Mouse (Mus musculus) testis, adult 2 months (tissue): ENCODE data around the gene Efna3.

Source experiments
- CTCF ChIP-seq: fragments of 200-500 bp; IDR thresholded peaks from 2 replicates; pipeline ENCODE4 v1.5.1; 2012; ENCODE audit warnings: low read depth, mild to moderate bottlenecking, inconsistent platforms, low read length, moderate library complexity; ENCODE audit not compliant: control insufficient read depth, insufficient read depth, insufficient replicate concordance
- POLR2A ChIP-seq: fragments of 200-500 bp; IDR thresholded peaks from 2 replicates; pipeline ENCODE4 v1.6.1; 2012; ENCODE audit warnings: low read depth, mild to moderate bottlenecking, inconsistent platforms, low read length, moderate library complexity; ENCODE audit not compliant: control insufficient read depth

DNA sequence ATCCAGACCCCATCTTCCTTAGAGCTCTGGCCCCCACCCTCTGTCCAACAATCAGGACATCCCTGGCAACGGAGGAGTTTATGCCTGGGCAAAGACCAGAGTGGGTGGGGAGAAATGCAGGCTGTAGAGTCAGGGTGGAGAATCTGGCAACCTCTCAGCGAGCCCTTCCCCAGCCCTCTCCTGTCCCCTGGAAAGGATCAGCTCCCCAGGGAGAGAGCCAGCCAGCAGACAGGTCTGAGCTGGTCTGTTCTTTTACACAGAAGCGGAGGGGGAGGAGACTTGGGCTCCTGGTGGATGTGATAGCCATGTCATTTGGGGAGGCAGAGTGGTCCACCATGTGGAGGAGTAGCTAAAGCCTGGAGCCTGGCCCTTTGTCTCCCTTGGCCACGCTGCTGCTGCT is 5.9 kb upstream of the Efna3 start:
- no peak for TF ChIP-seq CTCF
- TF ChIP-seq POLR2A, result no peak
